Mouse (Mus musculus): ENCODE results near the gene Calm2.

GRCm38 (mm10) chr17:87439441-87439840, 7.3 kb downstream of the Calm2 start:
- TF ChIP-seq USF1 (IDR thresholded peaks at IDR 0.05; ENCODE audit: low read depth) = no peak
- TF ChIP-seq POLR2A (IDR thresholded peaks at IDR 0.05; ENCODE audit: insufficient read length, low read depth) = no peak
- no peak for TF ChIP-seq REST (IDR thresholded peaks at IDR 0.05; ENCODE audit: insufficient read depth, insufficient read length)
- no peak for TF ChIP-seq TCF12 (IDR thresholded peaks at IDR 0.05; ENCODE audit: insufficient read depth, poor library complexity, severe bottlenecking)
